Mouse (Mus musculus): ENCODE data around the gene Mfsd12. TPM values are rescaled to one million over a fixed set of nuclear protein-coding genes. Genes with fewer than 3 reads are reported as not detected.

Gene Mfsd12
- polyA plus RNA-seq, 1 experiment: 21.7 TPM

DNA sequence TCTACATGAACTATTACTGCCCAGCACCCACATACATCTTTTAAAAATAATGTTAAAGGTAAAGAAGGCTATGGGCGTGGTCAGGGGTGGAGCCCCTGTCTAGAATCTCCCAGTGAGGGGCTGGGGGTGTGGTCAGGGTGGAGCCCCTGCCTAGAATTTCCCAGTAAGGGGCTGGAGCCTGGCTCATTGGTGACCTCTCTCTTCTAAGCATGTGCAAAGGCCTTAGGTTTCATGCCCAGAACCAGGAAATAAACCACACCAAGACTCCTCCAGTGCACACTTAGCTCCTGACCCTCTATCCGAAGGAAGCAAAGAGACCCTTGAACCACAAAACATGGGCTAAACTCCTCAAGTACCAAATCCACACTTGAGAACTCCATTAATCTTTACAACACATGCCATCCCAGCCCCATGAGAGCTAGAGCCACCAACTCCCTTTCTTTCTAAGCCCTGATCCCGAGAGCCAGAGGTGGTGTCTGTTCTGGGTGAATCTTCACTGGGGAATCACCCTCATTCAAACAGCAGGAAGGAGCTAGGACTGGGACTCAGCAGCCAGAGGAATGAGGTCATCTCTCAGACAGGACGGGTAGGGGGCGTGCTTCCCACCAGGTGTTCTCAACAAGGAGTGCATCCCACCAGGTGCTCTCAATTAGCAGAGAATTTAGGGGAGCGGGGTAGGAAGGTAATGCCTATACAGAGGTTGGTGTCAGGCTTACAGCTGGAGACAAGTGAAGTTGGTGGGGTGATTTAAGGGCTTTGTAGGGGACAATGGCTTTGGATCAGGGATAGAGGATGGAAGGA lies 19.5 kb downstream of the Mfsd12 start:
- Histone ChIP-seq H3ac (ENCODE audit: control insufficient read depth, insufficient read length) (no peak overlapping the region), H3K4me2 (ENCODE audit: low read depth) (peak overlapping the region; percentile 93), H3K36me3 (ENCODE audit: control insufficient read depth, insufficient read depth) (no peaks in the 10 kb centered on the region), H3K4me3 (peak overlapping the region; percentile 88), H3K27me3 (ENCODE audit: control insufficient read depth, insufficient read depth, insufficient read length) (no peaks in the 10 kb centered on the region), H3K79me2 (ENCODE audit: control insufficient read depth, insufficient read depth) (peaks cover 63% of the 10 kb centered on the region)
- TF ChIP-seq MYOG (IDR thresholded peaks at IDR 0.05; ENCODE audit: control insufficient read depth in 1 of 3, insufficient read depth in 1 of 3, insufficient read length in 2 of 3, low read depth in 2 of 3) (no peak), REST (IDR thresholded peaks at IDR 0.05; ENCODE audit: insufficient read depth, insufficient read length) (no peak), MYOD1 (IDR thresholded peaks at IDR 0.05; ENCODE audit: control insufficient read depth in 1 of 3, insufficient read length in 2 of 3, low read depth in 2 of 3) (no peak), MAX (IDR thresholded peaks at IDR 0.05; ENCODE audit: low read depth) (no peak), POLR2AphosphoS2 (IDR thresholded peaks at IDR 0.05; ENCODE audit: insufficient read length, low read depth) (no peak), USF1 (IDR thresholded peaks at IDR 0.05; ENCODE audit: low read depth) (no peak), SRF (IDR thresholded peaks at IDR 0.05; ENCODE audit: control insufficient read depth, insufficient read length, low read depth) (no peak), TCF12 (IDR thresholded peaks at IDR 0.05; ENCODE audit: insufficient read depth, poor library complexity, severe bottlenecking) (no peak), POLR2A (IDR thresholded peaks at IDR 0.05; ENCODE audit: insufficient read length, low read depth) (no peak), TCF3 (IDR thresholded peaks at IDR 0.05; ENCODE audit: insufficient read length, low read depth) (no peak), CEBPB (IDR thresholded peaks at IDR 0.05; ENCODE audit: insufficient read depth, poor library complexity, severe bottlenecking) (no peak), E2F4 (IDR thresholded peaks at IDR 0.05; ENCODE audit: insufficient read depth) (no peak)

- H3K27me3 ChIP-seq (ENCODE audit: control insufficient read depth, insufficient read depth, insufficient read length): no peaks in the 10 kb centered on the region
- peak overlapping the region; percentile 64 for H3ac ChIP-seq (ENCODE audit: control insufficient read depth, insufficient read length)
- peak overlapping the region; percentile 93 for H3K4me2 ChIP-seq (ENCODE audit: low read depth)
- H3K79me2 ChIP-seq (ENCODE audit: control insufficient read depth, insufficient read depth): peaks cover 58% of the 10 kb centered on the region
- H3K36me3 ChIP-seq (ENCODE audit: control insufficient read depth, insufficient read depth): no peaks in the 10 kb centered on the region
- H3K4me3 ChIP-seq: peak overlapping the region; percentile 88
- TF ChIP-seq TCF3 (IDR thresholded peaks at IDR 0.05; ENCODE audit: insufficient read length, low read depth): no peak
- TF ChIP-seq USF1 (IDR thresholded peaks at IDR 0.05; ENCODE audit: low read depth): no peak
- TF ChIP-seq SRF (IDR thresholded peaks at IDR 0.05; ENCODE audit: control insufficient read depth, insufficient read length, low read depth): no peak
- no peak for TF ChIP-seq POLR2AphosphoS2 (IDR thresholded peaks at IDR 0.05; ENCODE audit: insufficient read length, low read depth)
- no peak for TF ChIP-seq TCF12 (IDR thresholded peaks at IDR 0.05; ENCODE audit: insufficient read depth, poor library complexity, severe bottlenecking)
- no peak for TF ChIP-seq E2F4 (IDR thresholded peaks at IDR 0.05; ENCODE audit: insufficient read depth)
- TF ChIP-seq MAX (IDR thresholded peaks at IDR 0.05; ENCODE audit: low read depth): no peak
- no peak for TF ChIP-seq POLR2A (IDR thresholded peaks at IDR 0.05; ENCODE audit: insufficient read length, low read depth)
- no peak for TF ChIP-seq MYOD1 (IDR thresholded peaks at IDR 0.05; ENCODE audit: control insufficient read depth in 1 of 3, insufficient read length in 2 of 3, low read depth in 2 of 3)
- TF ChIP-seq CEBPB (IDR thresholded peaks at IDR 0.05; ENCODE audit: insufficient read depth, poor library complexity, severe bottlenecking): no peak
- TF ChIP-seq MYOG (IDR thresholded peaks at IDR 0.05; ENCODE audit: control insufficient read depth in 1 of 3, insufficient read depth in 1 of 3, insufficient read length in 2 of 3, low read depth in 2 of 3): no peak
- no peak for TF ChIP-seq REST (IDR thresholded peaks at IDR 0.05; ENCODE audit: insufficient read depth, insufficient read length)
Measured at GRCm38 (mm10) chr10:81377362-81377664, 20.0 kb downstream of the Mfsd12 start.

DNA sequence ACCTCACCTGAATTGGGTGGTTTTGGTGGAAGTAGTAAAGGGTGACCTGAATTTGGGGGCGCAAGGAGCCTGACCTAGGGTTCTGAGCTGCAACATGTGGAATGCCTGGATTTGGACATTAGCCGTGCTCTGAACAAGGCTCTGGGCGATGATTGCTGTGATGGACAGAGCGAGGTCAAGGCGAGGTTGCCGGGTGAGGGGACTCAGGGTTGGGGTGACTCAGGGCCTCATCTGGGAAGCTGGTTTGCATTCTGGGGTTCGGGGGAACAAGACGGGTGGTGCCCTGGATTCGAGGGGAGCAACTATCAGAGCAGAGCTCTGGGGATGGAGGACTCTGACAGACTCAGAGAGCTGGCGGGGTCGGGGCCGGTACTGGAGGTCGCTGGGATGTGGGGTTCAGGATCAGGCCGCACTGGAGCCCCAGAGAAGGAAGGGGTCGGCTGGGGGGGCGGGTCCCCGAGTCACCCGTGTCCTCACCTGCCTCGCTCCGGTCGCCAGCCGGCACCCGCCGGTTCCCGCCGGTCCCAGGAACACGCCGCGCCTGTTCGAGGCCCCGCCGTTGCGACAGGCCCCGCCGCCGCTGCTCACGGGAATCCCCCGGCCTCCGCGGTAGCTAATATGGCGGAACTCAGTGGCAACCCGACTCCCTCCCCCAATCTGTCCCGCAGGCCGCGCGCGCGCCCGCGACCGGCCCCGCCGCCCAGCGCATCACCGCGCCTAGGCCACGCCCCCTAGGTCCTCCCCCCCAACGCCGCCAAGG lies 20.7 kb downstream of the Mfsd12 start, which contains the start of gene Fzr1:
Gene Fzr1 (minus strand): TSS at position 724 of the 760 bp plus-strand sequence.
- TF ChIP-seq POLR2AphosphoS2 (IDR thresholded peaks at IDR 0.05; ENCODE audit: insufficient read length, low read depth) (peak; percentile 84), REST (IDR thresholded peaks at IDR 0.05; ENCODE audit: insufficient read depth, insufficient read length) (no peak), POLR2A (IDR thresholded peaks at IDR 0.05; ENCODE audit: insufficient read length, low read depth) (peak; percentile 76)
- peak within 1 kb of the TSS; percentile 93 for H3K4me2 ChIP-seq (ENCODE audit: low read depth)
- no peaks in the 10 kb centered on the region for H3K27me3 ChIP-seq (ENCODE audit: control insufficient read depth, insufficient read depth, insufficient read length)

GRCm38 (mm10) chr10:81378553-81379182 lies 21.4 kb downstream of the Mfsd12 start:
- Histone ChIP-seq H3K79me2 (ENCODE audit: control insufficient read depth, insufficient read depth) (peaks cover 44% of the 10 kb centered on the region), H3K36me3 (ENCODE audit: control insufficient read depth, insufficient read depth) (no peaks in the 10 kb centered on the region), H3ac (ENCODE audit: control insufficient read depth, insufficient read length) (peak overlapping the region; percentile 64), H3K4me2 (ENCODE audit: low read depth) (peak overlapping the region; percentile 62), H3K4me3 (peak overlapping the region; percentile 88), H3K27me3 (ENCODE audit: control insufficient read depth, insufficient read depth, insufficient read length) (no peaks in the 10 kb centered on the region)
- no peak for TF ChIP-seq USF1 (IDR thresholded peaks at IDR 0.05; ENCODE audit: low read depth)
- TF ChIP-seq E2F4 (IDR thresholded peaks at IDR 0.05; ENCODE audit: insufficient read depth): peak; percentile 64
- TF ChIP-seq TCF12 (IDR thresholded peaks at IDR 0.05; ENCODE audit: insufficient read depth, poor library complexity, severe bottlenecking): no peak
- TF ChIP-seq POLR2AphosphoS2 (IDR thresholded peaks at IDR 0.05; ENCODE audit: insufficient read length, low read depth): peak; percentile 49
- no peak for TF ChIP-seq TCF3 (IDR thresholded peaks at IDR 0.05; ENCODE audit: insufficient read length, low read depth)
- TF ChIP-seq MYOD1 (IDR thresholded peaks at IDR 0.05; ENCODE audit: control insufficient read depth in 1 of 3, insufficient read length in 2 of 3, low read depth in 2 of 3): peak in 1 of 3 experiments; percentile 47
- no peak for TF ChIP-seq CEBPB (IDR thresholded peaks at IDR 0.05; ENCODE audit: insufficient read depth, poor library complexity, severe bottlenecking)
- TF ChIP-seq MAX (IDR thresholded peaks at IDR 0.05; ENCODE audit: low read depth): no peak
- no peak for TF ChIP-seq SRF (IDR thresholded peaks at IDR 0.05; ENCODE audit: control insufficient read depth, insufficient read length, low read depth)
- peak; percentile 58 for TF ChIP-seq POLR2A (IDR thresholded peaks at IDR 0.05; ENCODE audit: insufficient read length, low read depth)
- no peak for TF ChIP-seq REST (IDR thresholded peaks at IDR 0.05; ENCODE audit: insufficient read depth, insufficient read length)
- TF ChIP-seq MYOG (IDR thresholded peaks at IDR 0.05; ENCODE audit: control insufficient read depth in 1 of 3, insufficient read depth in 1 of 3, insufficient read length in 2 of 3, low read depth in 2 of 3): peak in 2 of 3 experiments; percentile 27 to 67

More for the DNA sequence above, 20.7 kb downstream of the Mfsd12 start, which contains the start of gene Fzr1:
- Histone ChIP-seq H3ac (ENCODE audit: control insufficient read depth, insufficient read length) (peak within 1 kb of the TSS; percentile 64), H3K36me3 (ENCODE audit: control insufficient read depth, insufficient read depth) (no peaks in the 10 kb centered on the region), H3K4me3 (peak within 1 kb of the TSS; percentile 88), H3K79me2 (ENCODE audit: control insufficient read depth, insufficient read depth) (peaks cover 51% of the 10 kb centered on the region)
